Mouse (Mus musculus) kidney, adult 2 months (tissue): ENCODE results near the gene Pld1. TPM values are rescaled to one million over a fixed set of nuclear protein-coding genes. Genes with fewer than 3 reads are reported as not detected.

Experiments
- DNase-seq: peaks from one replicate; pipeline ENCODE4 v3.0.0; 2021
- H3K27ac ChIP-seq: fragments of 200-500 bp; 2 replicates; pipeline ENCODE4 v1.5.1; 2012; ENCODE audit warnings: low read depth, low read length, control low read depth, inconsistent platforms; ENCODE audit not compliant: insufficient read depth
- H3K27me3 ChIP-seq: fragments of 200-500 bp; replicated peaks from 2 replicates; pipeline ENCODE4 v1.6.1; 2012; ENCODE audit warnings: mild to moderate bottlenecking, moderate library complexity, low read length, inconsistent platforms; ENCODE audit not compliant: control insufficient read depth, insufficient read depth
- H3K36me3 ChIP-seq: fragments of 200-500 bp; 2 replicates; pipeline ENCODE4 v1.6.1; 2012; ENCODE audit warnings: mild to moderate bottlenecking, moderate library complexity, low read length, inconsistent platforms; ENCODE audit not compliant: control insufficient read depth, insufficient read depth
- H3K4me1 ChIP-seq: fragments of 200-500 bp; 2 replicates; pipeline ENCODE4 v1.6.1; 2011; ENCODE audit warnings: low read length; ENCODE audit not compliant: control insufficient read depth, insufficient read depth
- H3K4me3 ChIP-seq: fragments of 200-500 bp; 2 replicates; pipeline ENCODE4 v1.5.1; 2011; ENCODE audit warnings: mild to moderate bottlenecking, low read depth, low read length, control low read depth; ENCODE audit not compliant: insufficient read depth
- CTCF ChIP-seq: fragments of 200-500 bp; conservative IDR thresholded peaks from 2 replicates; pipeline ENCODE4 v1.5.1; 2011; ENCODE audit warnings: low read depth, mild to moderate bottlenecking, control low read depth, low read length, moderate library complexity, mixed read lengths; ENCODE audit not compliant: insufficient read depth, insufficient read length
- POLR2A ChIP-seq: fragments of 200-500 bp; IDR thresholded peaks from one replicate; pipeline ENCODE4 v1.6.1; 2011; ENCODE audit warnings: low read depth, low read length, control low read depth
- WGBS: fragments of 180-500 bp; shearing (Covaris S2); methylation state at CpG from one replicate; pipeline ENCODE4 v1.1.7; 2018; 5-methylcytosine and 5-hydroxymethylcytosine counted together
- polyA plus RNA-seq: library from polyadenylated mRNA; depleted of rRNA; stranded (reverse); fragments of >200 nt; gene quantifications from 2 replicates; pipeline ENCODE4 v1.2.3, GENCODE M21; 2012

The Pld1 gene
- polyA plus RNA-seq, 1 experiment = 5.8 TPM

GRCm38 (mm10) chr3:27994175-27994990 lies 55.9 kb downstream of the Pld1 start:
- no peaks in the 10 kb centered on the region for H3K27me3 ChIP-seq
- WGBS = 81% methylated on average over 8 of the region's 8 CpGs
- DNase-seq = no peak
- TF ChIP-seq POLR2A (no peak), CTCF (no peak)
- no peaks in the 10 kb centered on the region for H3K36me3 ChIP-seq
- no peak overlapping the region for H3K27ac ChIP-seq
- no peak overlapping the region for H3K4me3 ChIP-seq
- H3K4me1 ChIP-seq = no peaks in the 10 kb centered on the region

- no peaks in the 10 kb centered on the region for H3K4me1 ChIP-seq
- no peaks in the 10 kb centered on the region for H3K27me3 ChIP-seq
- no peak overlapping the region for H3K27ac ChIP-seq
- DNase-seq = peak; percentile 61
- TF ChIP-seq CTCF (no peak), POLR2A (no peak)
- H3K36me3 ChIP-seq = no peaks in the 10 kb centered on the region
- H3K4me3 ChIP-seq = no peak overlapping the region
- WGBS = 45% methylated on average over 6 of the region's 6 CpGs
These were observed 65.8 kb downstream of the Pld1 start for GRCm38 (mm10) chr3:28004321-28004720.

- 95% methylated on average over 11 of the region's 11 CpGs for WGBS
These were observed 69.2 kb downstream of the Pld1 start for GRCm38 (mm10) chr3:28007684-28008083.

GRCm38 (mm10) chr3:28008369-28008768 lies 69.9 kb downstream of the Pld1 start:
- no peak overlapping the region for H3K27ac ChIP-seq
- no peaks in the 10 kb centered on the region for H3K27me3 ChIP-seq
- H3K36me3 ChIP-seq = no peaks in the 10 kb centered on the region
- 77% methylated on average over 4 of the region's 4 CpGs for WGBS
- TF ChIP-seq POLR2A (no peak), CTCF (no peak)
- H3K4me1 ChIP-seq = no peaks in the 10 kb centered on the region
- H3K4me3 ChIP-seq = no peak overlapping the region
- no peak for DNase-seq

More at GRCm38 (mm10) chr3:28007684-28008083, 69.2 kb downstream of the Pld1 start:
- H3K36me3 ChIP-seq = no peaks in the 10 kb centered on the region
- H3K4me1 ChIP-seq = no peaks in the 10 kb centered on the region
- H3K4me3 ChIP-seq = no peak overlapping the region
- no peak overlapping the region for H3K27ac ChIP-seq
- DNase-seq = no peak
- no peaks in the 10 kb centered on the region for H3K27me3 ChIP-seq
- peak; percentile 36; the same call in 1 of the 2 replicates for TF ChIP-seq CTCF
- no peak for TF ChIP-seq POLR2A

- Histone ChIP-seq H3K27ac (no peak overlapping the region), H3K27me3 (no peaks in the 10 kb centered on the region), H3K36me3 (no peaks in the 10 kb centered on the region), H3K4me3 (no peak overlapping the region), H3K4me1 (no peaks in the 10 kb centered on the region)
- TF ChIP-seq POLR2A = no peak
- no peak for TF ChIP-seq CTCF
- DNase-seq = no peak
- 82% methylated on average over 7 of the region's 7 CpGs for WGBS
These were observed 73.7 kb downstream of the Pld1 start for GRCm38 (mm10) chr3:28012177-28012576.

- Histone ChIP-seq H3K4me1 (no peaks in the 10 kb centered on the region), H3K27me3 (no peaks in the 10 kb centered on the region), H3K27ac (no peak overlapping the region), H3K4me3 (no peak overlapping the region), H3K36me3 (no peaks in the 10 kb centered on the region)
- no peak for TF ChIP-seq CTCF
- TF ChIP-seq POLR2A = no peak
- 81% methylated on average over 6 of the region's 6 CpGs for WGBS
- DNase-seq = no peak
These were observed 74.9 kb downstream of the Pld1 start for GRCm38 (mm10) chr3:28013441-28013840.

GRCm38 (mm10) chr3:28017002-28017401 lies 78.5 kb downstream of the Pld1 start:
- H3K27ac ChIP-seq = no peak overlapping the region
- no peaks in the 10 kb centered on the region for H3K36me3 ChIP-seq
- TF ChIP-seq POLR2A = no peak
- no peak for TF ChIP-seq CTCF
- H3K4me3 ChIP-seq = no peak overlapping the region
- H3K4me1 ChIP-seq = no peaks in the 10 kb centered on the region; the same call in 1 of the 2 replicates
- no peaks in the 10 kb centered on the region for H3K27me3 ChIP-seq
- DNase-seq = no peak
- 84% methylated on average over 2 of the region's 2 CpGs for WGBS

GRCm38 (mm10) chr3:28019727-28020126 lies 81.2 kb downstream of the Pld1 start:
- Histone ChIP-seq H3K27me3 (no peaks in the 10 kb centered on the region), H3K4me3 (no peak overlapping the region), H3K4me1 (no peaks in the 10 kb centered on the region; the same call in 1 of the 2 replicates), H3K36me3 (no peaks in the 10 kb centered on the region), H3K27ac (no peak overlapping the region)
- 81% methylated on average over 4 of the region's 4 CpGs for WGBS
- TF ChIP-seq POLR2A (no peak), CTCF (no peak)
- no peak for DNase-seq
